ENCODE assay signal across 9 mouse cellular contexts in the genomic region with DNA sequence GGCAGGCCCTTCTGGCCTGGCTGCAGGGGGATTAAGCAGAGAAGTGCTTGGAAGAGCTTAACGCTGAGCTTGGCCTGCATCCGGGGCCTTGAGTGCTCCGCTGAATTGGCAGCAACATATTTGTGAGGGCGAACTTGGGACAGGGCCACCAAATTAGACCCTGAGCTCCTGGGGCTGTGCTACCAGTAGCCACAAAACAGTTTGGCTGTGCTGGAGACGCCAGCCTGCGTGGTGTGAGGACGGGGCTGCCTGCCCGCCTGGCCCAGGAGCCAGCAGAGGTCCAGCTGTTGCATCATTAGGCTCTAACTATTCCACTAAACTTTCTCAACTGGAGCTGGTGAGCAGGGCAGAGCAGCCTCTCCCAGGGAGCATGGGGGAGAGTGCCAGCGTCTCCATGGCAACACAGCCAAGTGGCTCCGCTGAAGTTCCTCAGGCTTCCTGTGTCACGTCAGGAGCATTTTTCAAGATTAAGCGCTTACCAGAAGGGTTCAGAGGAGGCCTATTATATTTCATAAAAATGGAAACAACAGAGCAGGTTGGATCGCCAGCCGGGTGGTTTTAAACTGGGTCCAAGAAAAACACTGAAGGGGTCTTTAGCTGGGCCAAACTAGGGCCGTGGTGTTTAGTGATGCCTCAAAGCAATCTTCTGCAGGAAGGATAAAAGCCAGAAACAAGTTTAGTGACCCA.
DNase-seq lines count a peak whose midpoint lies in the region; ATAC-seq lines count a peak whose summit lies in the region.
"Had no signal": no experiment of that assay in that cellular context is flagged by ENCODE, and none has a peak within 500 bp of the region (broad histone marks: within the 10 kb centered on the region; RNA-seq: fewer than 3 reads in every experiment).

No protein-coding gene starts in this region.

- intact Hi-C loops in left cerebral cortex, postnatal 36 days (cut with DNase I) = loop anchor here (5.0 kb wide), 1 partner anchor 34 kb away; no protein-coding TSS in a partner anchor

- no peak overlapping the region for H3K4me3 ChIP-seq in embryonic facial prominence, embryonic 14.5 days (ENCODE audit: low read depth, low read length)
- no peak overlapping the region for H3K4me3 ChIP-seq in midbrain, embryonic 13.5 days (replicated peaks)
- no peak overlapping the region for H3K4me3 ChIP-seq in stomach, embryonic 14.5 days (ENCODE audit: low read depth, low read length)

- peak; percentile 91 for ATAC-seq in embryonic facial prominence, embryonic 14.5 days (ENCODE audit: low read depth)
- peak; percentile 67 for ATAC-seq in midbrain, embryonic 13.5 days
- peak; percentile 71; the same call in 1 of the 2 replicates for ATAC-seq in stomach, embryonic 14.5 days (ENCODE audit: insufficient number of reproducible peaks, insufficient read depth, low FRiP score, low read depth)

- H3K4me2 ChIP-seq in embryonic facial prominence, embryonic 14.5 days (ENCODE audit: low read depth, low read length) = peak overlapping the region; percentile 18; the same call in 1 of the 2 replicates
- H3K4me2 ChIP-seq in midbrain, embryonic 13.5 days (replicated peaks) = 0 out of 2 replicates have a peak overlapping the region, but pooled peaks have one; percentile 1
- H3K4me2 ChIP-seq in stomach, embryonic 14.5 days (replicated peaks; ENCODE audit: low read depth, low read length) = no peak overlapping the region

- 21% methylated on average over 15 of the region's 15 CpGs for WGBS in embryonic facial prominence, embryonic 14.5 days
- 13% methylated on average over 15 of the region's 15 CpGs for WGBS in midbrain, embryonic 13.5 days
- WGBS in stomach, embryonic 14.5 days = 20% methylated on average over 15 of the region's 15 CpGs

- no peaks in the 10 kb centered on the region for H3K27me3 ChIP-seq in embryonic facial prominence, embryonic 14.5 days (replicated peaks; ENCODE audit: control insufficient read depth, insufficient read depth, low read length)
- H3K27me3 ChIP-seq in midbrain, embryonic 13.5 days = no peaks in the 10 kb centered on the region; the same call in 1 of the 2 replicates
- no peaks in the 10 kb centered on the region for H3K27me3 ChIP-seq in stomach, embryonic 14.5 days (ENCODE audit: control insufficient read depth, insufficient read depth, low read length)

- peak overlapping the region; percentile 31; the same call in 1 of the 2 replicates for H3K9ac ChIP-seq in embryonic facial prominence, embryonic 14.5 days (ENCODE audit: low read depth, low read length)
- H3K9ac ChIP-seq in midbrain, embryonic 13.5 days (replicated peaks) = peak overlapping the region; percentile 21
- no peak overlapping the region for H3K9ac ChIP-seq in stomach, embryonic 14.5 days (replicated peaks; ENCODE audit: low read depth, low read length)
- H3K9ac ChIP-seq: liver, embryonic 14.5 days had no signal

- peak; percentile 19 to 35 for DNase-seq in spleen, adult 18-20 months
- DNase-seq in spleen, adult 12 weeks (ENCODE audit: low spot score) = no peak
- peak; percentile 97 for DNase-seq in embryonic facial prominence, embryonic 14.5 days (ENCODE audit: low spot score)
- DNase-seq in heart, adult 18-20 months = peak; percentile 87 to 92
- DNase-seq in kidney, adult 11 months = peak; percentile 80
- peak; percentile 70 to 75 for DNase-seq in left cerebral cortex, postnatal 36 days (ENCODE audit: low spot score in 2 of 2)

- H3K4me1 ChIP-seq in embryonic facial prominence, embryonic 14.5 days (ENCODE audit: control insufficient read depth, insufficient read depth, low read length) = peaks cover 31% of the 10 kb centered on the region
- H3K4me1 ChIP-seq in midbrain, embryonic 13.5 days (replicated peaks) = peaks cover 49% of the 10 kb centered on the region
- H3K4me1 ChIP-seq in stomach, embryonic 14.5 days (ENCODE audit: control insufficient read depth, insufficient read depth, low read length) = peaks cover 29% of the 10 kb centered on the region

- no peaks in the 10 kb centered on the region for H3K9me3 ChIP-seq in embryonic facial prominence, embryonic 14.5 days (ENCODE audit: control insufficient read depth, low read length)
- H3K9me3 ChIP-seq in midbrain, embryonic 13.5 days = no peaks in the 10 kb centered on the region
- H3K9me3 ChIP-seq in stomach, embryonic 14.5 days (ENCODE audit: control insufficient read depth, low read depth, low read length) = no peaks in the 10 kb centered on the region

- peaks cover 20% of the 10 kb centered on the region for H3K36me3 ChIP-seq in embryonic facial prominence, embryonic 14.5 days (ENCODE audit: control insufficient read depth, insufficient read depth, low read length)
- H3K36me3 ChIP-seq in midbrain, embryonic 13.5 days = peaks cover 39% of the 10 kb centered on the region
- no peaks in the 10 kb centered on the region; the same call in 1 of the 2 replicates for H3K36me3 ChIP-seq in stomach, embryonic 14.5 days (ENCODE audit: control insufficient read depth, insufficient read depth, low read length)

- peak overlapping the region; percentile 82 for H3K27ac ChIP-seq in embryonic facial prominence, embryonic 14.5 days (replicated peaks; ENCODE audit: low read depth, low read length)
- H3K27ac ChIP-seq in midbrain, embryonic 13.5 days = peak overlapping the region; percentile 81
- H3K27ac ChIP-seq in stomach, embryonic 14.5 days (ENCODE audit: low read length) = peak overlapping the region; percentile 75; the same call in 1 of the 2 replicates
- H3K27ac ChIP-seq: liver, embryonic 14.5 days had no signal
